Mouse (Mus musculus) olfactory bulb, adult 2 months (tissue): ENCODE measurements around the gene Clk3. TPM values are rescaled to one million over a fixed set of nuclear protein-coding genes. Genes with fewer than 3 reads are reported as not detected.
"Not testable (repeated sequence)": the region's sequence is repeated elsewhere in the genome, so short reads cannot be mapped to it uniquely, and the experiment has no call there.

Source experiments
- H3K27ac ChIP-seq: fragments of 200-500 bp; 2 replicates; pipeline ENCODE4 v1.5.1; 2012; ENCODE audit warnings: low read depth, low read length; ENCODE audit not compliant: insufficient read depth
- H3K4me1 ChIP-seq: fragments of 200-500 bp; 2 replicates; pipeline ENCODE4 v1.6.1; 2012; ENCODE audit warnings: low read length; ENCODE audit not compliant: control insufficient read depth, insufficient read depth
- H3K4me3 ChIP-seq: fragments of 200-500 bp; 2 replicates; pipeline ENCODE4 v1.5.1; 2012; ENCODE audit warnings: mild to moderate bottlenecking, low read depth, low read length, moderate library complexity; ENCODE audit not compliant: insufficient read depth
- CTCF ChIP-seq: fragments of 200-500 bp; IDR thresholded peaks from 2 replicates; pipeline ENCODE4 v1.5.1; 2012; ENCODE audit warnings: low read depth, mild to moderate bottlenecking, low read length, moderate library complexity; ENCODE audit not compliant: insufficient read depth
- POLR2A ChIP-seq: fragments of 200-500 bp; IDR thresholded peaks from 2 replicates; pipeline ENCODE4 v1.6.1; 2012; ENCODE audit warnings: mild to moderate bottlenecking, low read depth, low read length, moderate library complexity; ENCODE audit not compliant: insufficient read depth
- WGBS: fragments of 180-500 bp; shearing (Covaris S2); methylation state at CpG from one replicate; pipeline ENCODE4 v1.1.7; 2018; 5-methylcytosine and 5-hydroxymethylcytosine counted together
- polyA plus RNA-seq: library from polyadenylated mRNA; stranded (reverse); fragments of >200 nt; gene quantifications from 2 replicates; pipeline ENCODE4 v1.2.4, GENCODE M21; 2012; ENCODE audit warnings: low replicate concordance; ENCODE audit not compliant: missing spikeins, insufficient read depth, insufficient read length

Clk3 gene
- polyA plus RNA-seq, 1 experiment = 308 TPM

DNA sequence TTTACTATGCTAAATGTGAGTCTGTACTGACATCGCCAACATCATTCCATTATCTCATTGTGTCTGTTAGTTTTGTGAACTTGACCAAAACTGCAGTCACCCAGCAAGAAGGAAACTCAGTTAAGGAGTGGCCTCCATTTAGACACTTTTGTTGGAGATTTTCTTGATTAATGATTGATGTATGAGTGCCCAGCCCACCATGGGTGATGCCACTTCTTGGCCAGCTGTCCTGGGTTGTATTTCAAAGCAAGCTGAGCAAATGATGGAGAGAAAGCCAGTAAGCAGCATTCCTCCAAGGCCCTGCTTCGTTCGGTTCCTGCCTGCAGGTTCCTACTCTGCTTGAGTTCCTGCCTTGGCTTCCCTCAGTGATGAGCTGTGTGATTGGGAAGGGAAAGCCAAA, 44.9 kb downstream of the Clk3 start:
- peaks cover 6% of the 10 kb centered on the region for H3K4me1 ChIP-seq
- TF ChIP-seq POLR2A (no peak), CTCF (no peak)
- WGBS = 94% methylated on average over 3 of the region's 3 CpGs
- no peak overlapping the region for H3K4me3 ChIP-seq
- no peak overlapping the region for H3K27ac ChIP-seq

DNA sequence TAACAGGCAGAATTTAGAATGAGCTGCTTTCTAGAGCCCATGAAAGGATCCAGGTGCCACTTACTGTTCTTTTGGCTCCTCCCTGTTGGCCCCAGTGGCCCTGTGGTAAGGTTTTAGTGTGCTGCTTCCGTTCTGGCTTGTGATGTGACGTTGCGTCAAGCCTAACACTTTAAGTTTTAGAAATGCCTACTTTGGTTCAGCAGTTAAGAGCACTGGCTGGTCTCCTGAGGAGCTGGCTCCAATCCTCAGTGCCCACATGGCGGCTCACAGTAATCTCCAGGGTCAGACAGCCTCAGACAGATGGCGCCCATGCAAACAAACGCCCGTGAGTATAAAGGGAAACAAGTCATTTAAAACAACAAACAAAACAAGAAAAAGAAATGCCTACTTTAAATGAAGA, 47.3 kb downstream of the Clk3 start:
- WGBS = 48% methylated on average over 7 of the region's 7 CpGs
- H3K27ac ChIP-seq = no peak overlapping the region
- H3K4me3 ChIP-seq = no peak overlapping the region
- peaks cover 5% of the 10 kb centered on the region for H3K4me1 ChIP-seq
- no peak for TF ChIP-seq POLR2A
- no peak for TF ChIP-seq CTCF

DNA sequence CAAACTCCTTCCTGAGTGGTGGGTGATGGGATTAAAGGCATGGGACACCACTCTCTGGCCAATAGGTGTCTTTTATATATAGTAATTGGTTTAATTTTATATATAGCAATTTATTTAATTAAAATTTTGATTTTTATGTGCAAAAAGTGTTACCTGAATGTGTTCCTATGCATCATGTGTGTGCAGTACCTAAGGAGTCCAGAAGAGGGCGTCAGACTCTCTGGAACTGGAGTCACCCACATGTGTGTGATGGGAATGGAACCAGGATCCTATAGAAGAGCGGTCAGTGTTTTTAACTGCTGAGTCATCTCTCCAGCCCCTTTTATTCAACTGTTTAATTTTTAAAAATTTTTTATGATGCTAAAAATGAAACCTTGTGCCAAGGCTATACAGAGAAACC, 53.5 kb downstream of the Clk3 start:
- WGBS = 80% methylated on average over 2 of the region's 2 CpGs
- TF ChIP-seq CTCF (no peak), POLR2A (no peak)
- H3K4me1 ChIP-seq = peaks cover 4% of the 10 kb centered on the region

GRCm38 (mm10) chr9:57710214-57710613, 55.4 kb downstream of the Clk3 start:
- not testable (repeated sequence) for H3K4me3 ChIP-seq, H3K27ac ChIP-seq, H3K4me1 ChIP-seq
- WGBS = 72% methylated on average over 5 of the region's 5 CpGs

More for the DNA sequence above, 53.5 kb downstream of the Clk3 start:
- H3K27ac ChIP-seq = no peak overlapping the region
- H3K4me3 ChIP-seq = no peak overlapping the region

GRCm38 (mm10) chr9:57708720-57709274, 56.9 kb downstream of the Clk3 start:
- TF ChIP-seq CTCF (no peak), POLR2A (no peak)
- Histone ChIP-seq H3K4me3 (peak overlapping the region; percentile 98), H3K4me1 (peaks cover 4% of the 10 kb centered on the region), H3K27ac (peak overlapping the region; percentile 94)
- WGBS = 1% methylated on average over 39 of the region's 39 CpGs

DNA sequence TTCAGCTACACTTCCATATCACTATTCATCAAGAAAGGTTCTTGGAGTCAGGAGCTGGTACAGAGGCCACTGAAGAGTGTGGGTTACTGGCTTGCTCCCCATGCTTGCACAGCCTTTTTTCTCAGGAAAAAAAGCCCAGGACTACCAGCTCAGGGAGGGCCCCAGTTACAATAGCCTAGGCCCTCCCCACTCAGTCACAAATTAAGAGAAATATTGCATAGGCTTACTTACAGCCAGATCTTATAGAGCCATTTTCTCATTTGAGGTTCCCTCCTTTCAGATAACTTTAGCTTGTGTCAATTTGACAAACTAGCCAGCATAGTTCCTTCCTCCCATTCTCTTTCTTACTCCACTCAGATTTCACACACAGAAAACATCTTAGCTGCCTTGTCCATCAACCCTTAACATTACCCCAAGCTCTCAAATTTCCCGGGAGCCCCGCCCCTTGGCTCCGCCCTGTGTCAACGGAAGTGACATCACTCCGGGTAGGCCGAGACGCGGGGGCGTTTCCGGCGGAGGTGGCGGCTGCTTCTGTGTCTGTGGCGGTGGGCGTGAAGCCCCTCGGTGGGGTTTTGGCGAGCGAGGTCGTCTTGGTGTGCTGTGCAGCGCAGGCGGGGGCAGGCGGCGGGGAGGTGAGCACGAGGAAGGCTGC, 57.5 kb downstream of the Clk3 start, which contains the start of gene Edc3:
TSS of gene Edc3 (plus strand) at position 473 of the 652 bp plus-strand sequence.
- peak within 1 kb of the TSS; percentile 98 for H3K4me3 ChIP-seq
- peaks cover 4% of the 10 kb centered on the region for H3K4me1 ChIP-seq

GRCm38 (mm10) chr9:57706496-57706895, 59.2 kb downstream of the Clk3 start:
- no peak overlapping the region for H3K4me3 ChIP-seq
- 92% methylated on average over 3 of the region's 3 CpGs for WGBS
- peaks cover 4% of the 10 kb centered on the region for H3K4me1 ChIP-seq
- TF ChIP-seq CTCF (no peak), POLR2A (no peak)
- no peak overlapping the region for H3K27ac ChIP-seq

More for the DNA sequence above, 57.5 kb downstream of the Clk3 start, which contains the start of gene Edc3:
- WGBS = under 1% methylated on average over 23 of the region's 23 CpGs
- TF ChIP-seq POLR2A = peak; percentile 81
- TF ChIP-seq CTCF = no peak
- peak within 1 kb of the TSS; percentile 94 for H3K27ac ChIP-seq

Other genes starting within 250 kb of the Clk3 start
- gene Cox5a, start 244.6 kb downstream of the Clk3 start, polyA plus RNA-seq = not detected in 2 replicates
- not detected in 2 replicates for gene Fam219b, start 228.3 kb downstream of the Clk3 start, polyA plus RNA-seq
- gene Mpi, start 213.1 kb downstream of the Clk3 start, polyA plus RNA-seq = not detected in 2 replicates
- not detected in 2 replicates for gene Scamp2, start 204.9 kb downstream of the Clk3 start, polyA plus RNA-seq
- gene Ulk3, start 176.4 kb downstream of the Clk3 start, polyA plus RNA-seq = not detected in 2 replicates
- not detected in 2 replicates for gene Cplx3, start 159.6 kb downstream of the Clk3 start, polyA plus RNA-seq
- gene Lman1l, start 145.1 kb downstream of the Clk3 start, polyA plus RNA-seq = not detected in 2 replicates
- gene Csk, start 112.2 kb downstream of the Clk3 start, polyA plus RNA-seq = not detected in 2 replicates
- not detected in 2 replicates for gene Cyp1a2, start 82.2 kb downstream of the Clk3 start, polyA plus RNA-seq
- gene Cyp1a1, start 77.9 kb downstream of the Clk3 start, polyA plus RNA-seq = not detected in 2 replicates
- gene Edc3, start 57.3 kb downstream of the Clk3 start, polyA plus RNA-seq = not detected in 2 replicates
- not detected in 2 replicates for gene Arid3b, start 70.9 kb upstream of the Clk3 start, polyA plus RNA-seq
- gene Ubl7, start 145.1 kb upstream of the Clk3 start, polyA plus RNA-seq = not detected in 2 replicates
- not detected in 2 replicates for gene Sema7a, start 174.3 kb upstream of the Clk3 start, polyA plus RNA-seq
- gene Cyp11a1, start 240.6 kb upstream of the Clk3 start, polyA plus RNA-seq = not detected in 2 replicates